Mouse (Mus musculus) hindbrain, embryonic 13.5 days (tissue): ENCODE results near the gene Chst11. TPM values are rescaled to one million over a fixed set of nuclear protein-coding genes. Genes with fewer than 3 reads are reported as not detected.

Experiments
- ATAC-seq: fragments of 200-750 bp; cut with Nextera tagmentation; 2 replicates; pipeline ENCODE4 v1.8.0; 2017; ENCODE audit warnings: moderate TSS enrichment; ENCODE audit not compliant: low FRiP score
- H3K27ac ChIP-seq: fragments of 300-500 bp; sonication (generic); 2 replicates; pipeline ENCODE4 v1.5.1; 2015; ENCODE audit warnings: inconsistent platforms, mild to moderate bottlenecking, moderate library complexity
- H3K27me3 ChIP-seq: fragments of 300-500 bp; sonication (generic); 2 replicates; pipeline ENCODE4 v1.6.1; 2015; ENCODE audit warnings: mild to moderate bottlenecking, inconsistent platforms
- H3K36me3 ChIP-seq: fragments of 300-500 bp; sonication (generic); 2 replicates; pipeline ENCODE4 v1.6.1; 2015; ENCODE audit warnings: mild to moderate bottlenecking, inconsistent platforms
- H3K4me1 ChIP-seq: fragments of 300-500 bp; sonication (generic); replicated peaks from 2 replicates; pipeline ENCODE4 v1.6.1; 2015; ENCODE audit warnings: inconsistent platforms
- H3K4me2 ChIP-seq: fragments of 300-500 bp; sonication (generic); 2 replicates; pipeline ENCODE4 v1.6.1; 2015; ENCODE audit warnings: inconsistent platforms, mild to moderate bottlenecking, moderate library complexity
- H3K4me3 ChIP-seq: fragments of 300-500 bp; sonication (generic); 2 replicates; pipeline ENCODE4 v1.5.1; 2015; ENCODE audit warnings: mild to moderate bottlenecking, inconsistent platforms
- H3K9ac ChIP-seq: fragments of 300-500 bp; sonication (generic); 2 replicates; pipeline ENCODE4 v1.6.1; 2015; ENCODE audit warnings: mild to moderate bottlenecking, inconsistent platforms
- H3K9me3 ChIP-seq: fragments of 300-500 bp; sonication (generic); 2 replicates; pipeline ENCODE4 v1.6.1; 2016; ENCODE audit warnings: inconsistent platforms
- WGBS: fragments of 180-500 bp; shearing (Covaris S2); methylation state at CpG from one replicate; pipeline ENCODE4 v1.1.7; 2015; 5-methylcytosine and 5-hydroxymethylcytosine counted together
- polyA plus RNA-seq: library from polyadenylated mRNA; unstranded; fragments of >200 nt; fragmentation: Nextera tagmentation; extraction: Ambion mirVana; gene quantifications from 2 replicates; pipeline ENCODE4 v1.2.1, GENCODE M21; 2015

Gene Chst11
- polyA plus RNA-seq, 1 experiment from 2014 or later = 2.7 TPM

DNA sequence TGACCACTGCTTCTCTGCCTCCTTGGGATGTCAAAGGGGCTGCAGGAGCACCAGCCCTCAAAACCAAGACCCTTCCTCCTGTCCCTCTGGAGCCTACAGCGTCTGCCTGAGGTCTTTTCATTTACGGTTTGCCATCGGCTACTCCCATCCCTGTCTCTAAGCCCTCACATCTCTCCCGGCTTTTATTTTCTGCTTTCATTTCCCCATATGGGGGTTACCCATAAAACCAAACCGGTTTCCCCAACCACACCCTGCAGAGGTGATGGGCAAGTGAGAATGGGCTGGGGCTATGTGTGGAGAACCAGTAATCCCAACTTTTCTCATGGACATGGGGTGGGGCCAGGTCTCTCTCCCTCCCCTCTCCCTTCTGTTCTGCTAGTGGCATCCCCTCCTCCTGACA, 156.1 kb downstream of the Chst11 start:
- Histone ChIP-seq H3K4me3 (no peak overlapping the region), H3K4me2 (no peak overlapping the region), H3K9ac (no peak overlapping the region), H3K4me1 (peaks cover 46% of the 10 kb centered on the region), H3K9me3 (no peaks in the 10 kb centered on the region), H3K36me3 (no peaks in the 10 kb centered on the region), H3K27me3 (no peaks in the 10 kb centered on the region), H3K27ac (no peak overlapping the region)
- 93% methylated on average over 5 of the region's 5 CpGs for WGBS
- ATAC-seq = no peak

GRCm38 (mm10) chr10:83143049-83143448, 157.8 kb downstream of the Chst11 start:
- Histone ChIP-seq H3K4me3 (no peak overlapping the region), H3K9ac (no peak overlapping the region), H3K36me3 (no peaks in the 10 kb centered on the region), H3K27ac (no peak overlapping the region), H3K4me1 (peaks cover 32% of the 10 kb centered on the region), H3K9me3 (no peaks in the 10 kb centered on the region), H3K4me2 (no peak overlapping the region), H3K27me3 (no peaks in the 10 kb centered on the region)
- WGBS = 90% methylated on average over 10 of the region's 10 CpGs
- no peak for ATAC-seq

GRCm38 (mm10) chr10:83145836-83146235, 160.5 kb downstream of the Chst11 start:
- no peak overlapping the region for H3K4me3 ChIP-seq
- no peaks in the 10 kb centered on the region for H3K27me3 ChIP-seq
- H3K4me2 ChIP-seq = no peak overlapping the region
- no peaks in the 10 kb centered on the region for H3K9me3 ChIP-seq
- no peak overlapping the region for H3K27ac ChIP-seq
- H3K36me3 ChIP-seq = no peaks in the 10 kb centered on the region
- WGBS = 33% methylated on average over 14 of the region's 14 CpGs
- peaks cover 33% of the 10 kb centered on the region for H3K4me1 ChIP-seq
- ATAC-seq = no peak
- no peak overlapping the region for H3K9ac ChIP-seq

GRCm38 (mm10) chr10:83149342-83150178, 164.3 kb downstream of the Chst11 start:
- H3K4me1 ChIP-seq = peaks cover 41% of the 10 kb centered on the region
- no peak overlapping the region for H3K9ac ChIP-seq
- ATAC-seq = peak; percentile 29; the same call in 1 of the 2 replicates
- no peak overlapping the region for H3K4me3 ChIP-seq
- H3K9me3 ChIP-seq = no peaks in the 10 kb centered on the region
- WGBS = 61% methylated on average over 12 of the region's 12 CpGs
- H3K27me3 ChIP-seq = no peaks in the 10 kb centered on the region
- no peak overlapping the region for H3K4me2 ChIP-seq
- no peak overlapping the region for H3K27ac ChIP-seq
- no peaks in the 10 kb centered on the region for H3K36me3 ChIP-seq

DNA sequence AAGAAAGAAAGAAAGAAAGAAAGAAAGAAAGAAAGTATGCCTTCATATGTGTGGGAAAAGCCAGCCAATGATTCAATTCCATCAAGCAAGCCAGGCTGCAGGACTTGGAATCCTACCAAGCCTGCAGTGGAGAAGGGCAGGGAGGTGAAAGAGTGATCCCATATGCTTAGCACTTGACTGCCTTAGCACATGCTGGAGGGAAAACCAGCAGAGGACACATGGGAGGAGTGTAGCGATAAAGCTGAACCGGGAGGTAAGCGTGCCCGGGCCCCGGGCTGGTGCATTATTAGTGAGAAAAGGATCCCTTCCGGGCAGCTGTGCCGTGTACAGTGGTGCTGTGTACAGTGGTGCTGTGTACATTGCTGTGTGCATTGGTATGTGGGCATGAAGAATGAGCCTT, 165.3 kb downstream of the Chst11 start:
- no peak for ATAC-seq
- peaks cover 41% of the 10 kb centered on the region for H3K4me1 ChIP-seq

GRCm38 (mm10) chr10:83151362-83151761, 166.1 kb downstream of the Chst11 start:
- Histone ChIP-seq H3K36me3 (no peaks in the 10 kb centered on the region), H3K4me2 (no peak overlapping the region), H3K27me3 (no peaks in the 10 kb centered on the region), H3K9ac (no peak overlapping the region), H3K4me3 (no peak overlapping the region), H3K4me1 (peaks cover 34% of the 10 kb centered on the region), H3K27ac (0 out of 2 replicates have a peak overlapping the region, but pooled peaks have one; percentile 23), H3K9me3 (no peaks in the 10 kb centered on the region)
- ATAC-seq = no peak
- 60% methylated on average over 6 of the region's 6 CpGs for WGBS

More for the DNA sequence above, 165.3 kb downstream of the Chst11 start:
- no peak overlapping the region for H3K4me3 ChIP-seq
- H3K27ac ChIP-seq = no peak overlapping the region
- H3K9ac ChIP-seq = no peak overlapping the region
- H3K9me3 ChIP-seq = no peaks in the 10 kb centered on the region
- no peaks in the 10 kb centered on the region for H3K36me3 ChIP-seq
- H3K27me3 ChIP-seq = no peaks in the 10 kb centered on the region
- WGBS = 88% methylated on average over 7 of the region's 7 CpGs
- no peak overlapping the region for H3K4me2 ChIP-seq

GRCm38 (mm10) chr10:83151896-83152685, 166.8 kb downstream of the Chst11 start:
- Histone ChIP-seq H3K4me3 (no peak overlapping the region), H3K4me1 (peaks cover 33% of the 10 kb centered on the region), H3K36me3 (no peaks in the 10 kb centered on the region), H3K4me2 (no peak overlapping the region), H3K27ac (peak overlapping the region; percentile 15; the same call in 1 of the 2 replicates), H3K9me3 (no peaks in the 10 kb centered on the region), H3K9ac (no peak overlapping the region), H3K27me3 (no peaks in the 10 kb centered on the region)
- no peak for ATAC-seq
- WGBS = 64% methylated on average over 16 of the region's 16 CpGs

- Histone ChIP-seq H3K4me3 (no peak overlapping the region), H3K9me3 (no peaks in the 10 kb centered on the region), H3K36me3 (no peaks in the 10 kb centered on the region), H3K4me2 (no peak overlapping the region), H3K27ac (no peak overlapping the region), H3K9ac (no peak overlapping the region), H3K27me3 (no peaks in the 10 kb centered on the region), H3K4me1 (peaks cover 38% of the 10 kb centered on the region)
- ATAC-seq = no peak
- WGBS = 97% methylated on average over 1 of the region's 1 CpGs
These were observed 167.4 kb downstream of the Chst11 start for GRCm38 (mm10) chr10:83152723-83153122.

GRCm38 (mm10) chr10:83153374-83153773, 168.1 kb downstream of the Chst11 start:
- Histone ChIP-seq H3K4me2 (no peak overlapping the region), H3K27ac (no peak overlapping the region), H3K27me3 (no peaks in the 10 kb centered on the region), H3K36me3 (no peaks in the 10 kb centered on the region), H3K4me3 (no peak overlapping the region), H3K9me3 (no peaks in the 10 kb centered on the region), H3K9ac (no peak overlapping the region), H3K4me1 (peaks cover 37% of the 10 kb centered on the region)
- 92% methylated on average over 5 of the region's 5 CpGs for WGBS
- no peak for ATAC-seq

DNA sequence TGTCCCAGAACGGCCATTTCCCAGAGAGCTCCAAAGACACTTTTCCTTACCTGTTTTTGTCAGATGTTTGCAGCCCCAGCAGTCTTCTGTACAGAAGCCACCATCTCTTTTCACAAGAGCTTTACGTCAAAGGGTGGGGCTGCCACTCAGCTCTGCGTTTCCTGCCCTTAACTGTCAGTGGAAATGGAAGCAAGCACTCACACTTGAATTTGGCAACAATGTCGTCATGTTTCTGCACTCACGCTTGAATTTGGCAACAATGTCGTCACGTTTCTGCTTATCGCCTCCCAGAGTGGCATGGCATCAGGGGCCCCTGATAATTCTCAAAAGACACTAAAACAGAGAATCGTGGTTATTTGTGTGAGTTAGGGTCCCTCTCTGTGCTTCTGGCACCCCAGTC, 168.6 kb downstream of the Chst11 start:
- Histone ChIP-seq H3K4me3 (no peak overlapping the region), H3K36me3 (no peaks in the 10 kb centered on the region), H3K9ac (no peak overlapping the region), H3K27me3 (no peaks in the 10 kb centered on the region), H3K4me1 (peaks cover 33% of the 10 kb centered on the region), H3K9me3 (no peaks in the 10 kb centered on the region), H3K27ac (no peak overlapping the region), H3K4me2 (no peak overlapping the region)
- ATAC-seq = no peak
- WGBS = 88% methylated on average over 9 of the region's 9 CpGs

DNA sequence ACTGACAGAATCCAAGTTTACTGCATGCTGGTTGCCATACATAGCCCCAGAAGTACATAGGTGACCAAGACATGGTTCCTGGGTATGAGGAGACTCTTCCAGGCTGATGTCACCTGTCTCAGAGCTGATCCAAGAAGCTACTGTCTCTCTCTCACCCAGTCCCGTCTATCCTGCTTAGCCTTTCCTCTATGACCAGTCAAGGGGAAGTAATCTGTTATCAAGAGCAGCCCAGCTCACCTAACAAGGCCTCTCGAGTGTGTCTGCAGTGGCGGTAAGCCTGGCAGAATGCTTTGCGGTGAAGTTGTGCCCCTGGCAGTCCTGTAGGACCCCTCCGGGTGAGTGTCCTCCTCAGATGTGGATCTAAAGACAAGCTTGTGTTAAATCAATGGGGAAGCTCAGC, 172.0 kb downstream of the Chst11 start:
- Histone ChIP-seq H3K9ac (no peak overlapping the region), H3K27ac (no peak overlapping the region), H3K9me3 (no peaks in the 10 kb centered on the region), H3K4me2 (no peak overlapping the region), H3K4me1 (peaks cover 17% of the 10 kb centered on the region), H3K36me3 (no peaks in the 10 kb centered on the region), H3K27me3 (no peaks in the 10 kb centered on the region), H3K4me3 (no peak overlapping the region)
- ATAC-seq = no peak
- 82% methylated on average over 5 of the region's 5 CpGs for WGBS

GRCm38 (mm10) chr10:83158322-83158721, 173.0 kb downstream of the Chst11 start:
- H3K27me3 ChIP-seq = no peaks in the 10 kb centered on the region
- H3K4me1 ChIP-seq = peaks cover 26% of the 10 kb centered on the region
- H3K4me2 ChIP-seq = no peak overlapping the region
- WGBS = 69% methylated on average over 8 of the region's 8 CpGs
- H3K4me3 ChIP-seq = no peak overlapping the region
- H3K36me3 ChIP-seq = no peaks in the 10 kb centered on the region
- no peak for ATAC-seq
- H3K27ac ChIP-seq = no peak overlapping the region
- H3K9me3 ChIP-seq = no peaks in the 10 kb centered on the region
- no peak overlapping the region for H3K9ac ChIP-seq
